Mouse (Mus musculus): Measurements from ENCODE around the gene Jak2.

- TF ChIP-seq CTCF (conservative IDR thresholded peaks at IDR 0.05; ENCODE audit: insufficient read depth, insufficient read length, low read depth, low read length): no peak
- no peak for TF ChIP-seq POLR2A (IDR thresholded peaks at IDR 0.05; ENCODE audit: low read depth, low read length)
These were observed 26.7 kb upstream of the Jak2 start for GRCm38 (mm10) chr19:29224968-29225367.

Data from kidney, adult 2 months (tissue).